Mouse (Mus musculus): Measurements from ENCODE around the gene Henmt1. TPM values are rescaled to one million over a fixed set of nuclear protein-coding genes. Genes with fewer than 3 reads are reported as not detected.

Henmt1 gene
- total and polyA plus RNA-seq, 3 experiments: 0.22 TPM; not detected in 2

GRCm38 (mm10) chr3:108981946-108982345, 42.3 kb downstream of the Henmt1 start:
- TF ChIP-seq GATA2 (IDR thresholded peaks at IDR 0.05; ENCODE audit: borderline replicate concordance, low read depth, low read length): no peak
- no peak for TF ChIP-seq POLR2AphosphoS5 (IDR thresholded peaks at IDR 0.05; ENCODE audit: insufficient replicate concordance, low read depth, low read length)
- TF ChIP-seq CTCF (IDR thresholded peaks at IDR 0.05; ENCODE audit: low read depth, low read length): no peak
- TF ChIP-seq TAL1 (conservative IDR thresholded peaks at IDR 0.05; ENCODE audit: low read depth, low read length): no peak
- no peak for TF ChIP-seq GATA1 (IDR thresholded peaks at IDR 0.05; ENCODE audit: borderline replicate concordance, low read length)
- H3K36me3 ChIP-seq (replicated peaks): no peaks in the 10 kb centered on the region
- no peaks in the 10 kb centered on the region for H3K4me1 ChIP-seq (ENCODE audit: insufficient read depth, low read depth, low read length)
- H3K4me3 ChIP-seq (ENCODE audit: low read depth, low read length): no peak overlapping the region
- peaks cover 6% of the 10 kb centered on the region for H3K9me3 ChIP-seq (replicated peaks)
- DNase-seq (ENCODE audit: low spot score) (no peak), ATAC-seq (ENCODE audit: extremely low read depth, insufficient number of reproducible peaks, low FRiP score, poor library complexity, severe bottlenecking) (no peak)
- no peaks in the 10 kb centered on the region; the same call in 1 of the 2 replicates for H3K27me3 ChIP-seq (ENCODE audit: insufficient read depth, low read length)

GRCm38 (mm10) chr3:108983989-108984388, 44.3 kb downstream of the Henmt1 start:
- Histone ChIP-seq H3K4me1 (ENCODE audit: insufficient read depth, low read depth, low read length) (no peaks in the 10 kb centered on the region), H3K9me3 (replicated peaks) (peaks cover 6% of the 10 kb centered on the region), H3K36me3 (replicated peaks) (no peaks in the 10 kb centered on the region), H3K27me3 (ENCODE audit: insufficient read depth, low read length) (no peaks in the 10 kb centered on the region; the same call in 1 of the 2 replicates), H3K4me3 (ENCODE audit: low read depth, low read length) (no peak overlapping the region)
- TF ChIP-seq GATA1 (IDR thresholded peaks at IDR 0.05; ENCODE audit: borderline replicate concordance, low read length) (no peak), TAL1 (conservative IDR thresholded peaks at IDR 0.05; ENCODE audit: low read depth, low read length) (no peak), POLR2AphosphoS5 (IDR thresholded peaks at IDR 0.05; ENCODE audit: insufficient replicate concordance, low read depth, low read length) (no peak), GATA2 (IDR thresholded peaks at IDR 0.05; ENCODE audit: borderline replicate concordance, low read depth, low read length) (no peak), CTCF (IDR thresholded peaks at IDR 0.05; ENCODE audit: low read depth, low read length) (no peak)
- DNase-seq (ENCODE audit: low spot score) (no peak), ATAC-seq (ENCODE audit: extremely low read depth, insufficient number of reproducible peaks, low FRiP score, poor library complexity, severe bottlenecking) (0 out of 2 replicates have a peak, but pooled peaks have one; percentile 42)

- DNase-seq (ENCODE audit: low spot score): no peak
- no peak for TF ChIP-seq CTCF (IDR thresholded peaks at IDR 0.05; ENCODE audit: low read depth, low read length)
- no peak for TF ChIP-seq TAL1 (conservative IDR thresholded peaks at IDR 0.05; ENCODE audit: low read depth, low read length)
- no peak for TF ChIP-seq GATA2 (IDR thresholded peaks at IDR 0.05; ENCODE audit: borderline replicate concordance, low read depth, low read length)
- TF ChIP-seq POLR2AphosphoS5 (IDR thresholded peaks at IDR 0.05; ENCODE audit: insufficient replicate concordance, low read depth, low read length): no peak
- ATAC-seq (ENCODE audit: extremely low read depth, insufficient number of reproducible peaks, low FRiP score, poor library complexity, severe bottlenecking): no peak; the same call in 1 of the 2 replicates
- Histone ChIP-seq H3K27me3 (ENCODE audit: insufficient read depth, low read length) (no peaks in the 10 kb centered on the region), H3K4me1 (ENCODE audit: insufficient read depth, low read depth, low read length) (no peaks in the 10 kb centered on the region), H3K9me3 (replicated peaks) (no peaks in the 10 kb centered on the region), H3K36me3 (replicated peaks) (no peaks in the 10 kb centered on the region), H3K4me3 (ENCODE audit: low read depth, low read length) (no peak overlapping the region)
Measured at GRCm38 (mm10) chr3:108986534-108986933, 46.9 kb downstream of the Henmt1 start.

GRCm38 (mm10) chr3:108987009-108987659, 47.5 kb downstream of the Henmt1 start:
- TF ChIP-seq CTCF (IDR thresholded peaks at IDR 0.05; ENCODE audit: low read depth, low read length): no peak
- TF ChIP-seq POLR2AphosphoS5 (IDR thresholded peaks at IDR 0.05; ENCODE audit: insufficient replicate concordance, low read depth, low read length): no peak
- TF ChIP-seq TAL1 (conservative IDR thresholded peaks at IDR 0.05; ENCODE audit: low read depth, low read length): no peak
- TF ChIP-seq GATA1 (IDR thresholded peaks at IDR 0.05; ENCODE audit: borderline replicate concordance, low read length): no peak
- no peak for TF ChIP-seq GATA2 (IDR thresholded peaks at IDR 0.05; ENCODE audit: borderline replicate concordance, low read depth, low read length)
- no peaks in the 10 kb centered on the region for H3K9me3 ChIP-seq (replicated peaks)
- no peak overlapping the region for H3K4me3 ChIP-seq (ENCODE audit: low read depth, low read length)
- H3K27me3 ChIP-seq (ENCODE audit: insufficient read depth, low read length): no peaks in the 10 kb centered on the region
- ATAC-seq (ENCODE audit: extremely low read depth, insufficient number of reproducible peaks, low FRiP score, poor library complexity, severe bottlenecking): no peak
- no peak for DNase-seq (ENCODE audit: low spot score)
- H3K36me3 ChIP-seq (replicated peaks): no peaks in the 10 kb centered on the region
- H3K4me1 ChIP-seq (ENCODE audit: insufficient read depth, low read depth, low read length): no peaks in the 10 kb centered on the region

- Histone ChIP-seq H3K4me3 (ENCODE audit: low read depth, low read length) (no peak overlapping the region), H3K4me1 (ENCODE audit: insufficient read depth, low read depth, low read length) (no peaks in the 10 kb centered on the region), H3K27me3 (ENCODE audit: insufficient read depth, low read length) (no peaks in the 10 kb centered on the region), H3K36me3 (replicated peaks) (no peaks in the 10 kb centered on the region), H3K9me3 (replicated peaks) (no peaks in the 10 kb centered on the region)
- TF ChIP-seq POLR2AphosphoS5 (IDR thresholded peaks at IDR 0.05; ENCODE audit: insufficient replicate concordance, low read depth, low read length): no peak
- TF ChIP-seq TAL1 (conservative IDR thresholded peaks at IDR 0.05; ENCODE audit: low read depth, low read length): no peak
- TF ChIP-seq GATA1 (IDR thresholded peaks at IDR 0.05; ENCODE audit: borderline replicate concordance, low read length): no peak
- TF ChIP-seq CTCF (IDR thresholded peaks at IDR 0.05; ENCODE audit: low read depth, low read length): no peak
- no peak for TF ChIP-seq GATA2 (IDR thresholded peaks at IDR 0.05; ENCODE audit: borderline replicate concordance, low read depth, low read length)
- ATAC-seq (ENCODE audit: extremely low read depth, insufficient number of reproducible peaks, low FRiP score, poor library complexity, severe bottlenecking): no peak
- no peak for DNase-seq (ENCODE audit: low spot score)
Measured at GRCm38 (mm10) chr3:108989971-108990548, 50.4 kb downstream of the Henmt1 start.

GRCm38 (mm10) chr3:108994477-108994876, 54.8 kb downstream of the Henmt1 start:
- DNase-seq (ENCODE audit: low spot score): no peak
- ATAC-seq (ENCODE audit: extremely low read depth, insufficient number of reproducible peaks, low FRiP score, poor library complexity, severe bottlenecking): peak; percentile 42
- no peaks in the 10 kb centered on the region for H3K9me3 ChIP-seq (replicated peaks)
- no peaks in the 10 kb centered on the region for H3K27me3 ChIP-seq (ENCODE audit: insufficient read depth, low read length)
- H3K4me3 ChIP-seq (ENCODE audit: low read depth, low read length): no peak overlapping the region
- TF ChIP-seq GATA1 (IDR thresholded peaks at IDR 0.05; ENCODE audit: borderline replicate concordance, low read length) (no peak), POLR2AphosphoS5 (IDR thresholded peaks at IDR 0.05; ENCODE audit: insufficient replicate concordance, low read depth, low read length) (no peak), TAL1 (conservative IDR thresholded peaks at IDR 0.05; ENCODE audit: low read depth, low read length) (no peak)
- no peaks in the 10 kb centered on the region for H3K36me3 ChIP-seq (replicated peaks)
- no peaks in the 10 kb centered on the region for H3K4me1 ChIP-seq (ENCODE audit: insufficient read depth, low read depth, low read length)
